Mouse (Mus musculus): Measurements from ENCODE around the gene Atg9a. TPM values are rescaled to one million over a fixed set of nuclear protein-coding genes. Genes with fewer than 3 reads are reported as not detected.
A peak's percentile ranks its signal among the peaks of the same experiment; 100 is the strongest.

Gene Atg9a
- total and polyA plus RNA-seq, 2 experiments: 23.5 to 75.4 TPM

DNA sequence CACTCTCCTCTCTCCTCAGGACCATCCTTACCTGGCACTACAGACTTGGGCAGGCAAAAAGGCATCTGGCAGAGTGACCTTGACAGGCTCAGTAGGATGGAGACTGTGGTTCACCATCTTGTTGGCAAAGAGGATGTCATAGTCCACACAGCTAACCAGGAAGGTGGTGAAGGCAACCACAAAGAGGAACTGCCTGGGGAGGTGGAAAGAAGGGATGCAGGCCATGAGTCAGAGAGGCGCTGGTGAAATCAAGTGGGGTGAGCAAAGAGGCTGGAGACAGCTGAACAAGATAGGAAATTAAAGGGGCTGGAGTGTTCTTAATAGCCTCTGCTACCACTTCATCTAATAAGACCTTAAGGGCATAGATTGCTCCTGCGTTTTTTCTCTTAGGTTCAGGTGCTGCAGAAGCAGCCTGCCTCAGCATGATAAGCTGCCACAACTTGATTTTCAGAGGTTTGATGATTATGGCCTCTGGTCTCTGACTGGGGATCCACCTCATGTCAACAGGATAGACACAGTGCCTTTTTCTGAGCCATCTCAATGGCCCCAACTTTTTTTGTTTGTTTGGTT lies 4.0 kb downstream of the Atg9a start:
- no peak overlapping the region for H3K27ac ChIP-seq (replicated peaks; ENCODE audit: insufficient read depth, low read depth, low read length)
- TF ChIP-seq POLR2A (IDR thresholded peaks at IDR 0.05; ENCODE audit: extremely low read depth, insufficient read depth, low read length) (no peak), CTCF (IDR thresholded peaks at IDR 0.05; ENCODE audit: low read depth, low read length) (no peak)
- WGBS: 89% methylated on average over 2 of the region's 2 CpGs

DNA sequence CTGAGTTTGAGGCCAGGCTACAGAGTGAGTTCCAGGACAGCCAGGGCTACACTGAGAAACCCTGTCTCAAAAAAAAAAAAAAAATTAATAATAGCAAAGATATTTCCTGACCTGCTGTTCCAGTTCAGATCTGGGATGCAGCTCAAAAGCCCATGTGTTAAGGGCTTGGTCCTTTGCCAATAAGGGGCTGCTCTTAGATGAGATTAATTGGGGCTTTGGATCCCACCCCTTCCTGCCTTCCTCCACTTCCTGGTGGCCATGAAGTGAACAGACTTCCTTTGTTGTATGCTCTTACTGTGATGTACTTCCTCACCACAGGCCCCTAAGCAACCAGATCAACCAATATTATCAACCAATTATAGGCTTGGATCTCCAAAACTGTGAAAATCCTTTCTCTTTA lies 4.9 kb downstream of the Atg9a start:
- peaks cover 13% of the 10 kb centered on the region for H3K4me1 ChIP-seq (ENCODE audit: control insufficient read depth, insufficient read depth, low read length)
- peaks cover 30% of the 10 kb centered on the region for H3K36me3 ChIP-seq (ENCODE audit: control insufficient read depth, insufficient read depth, low read length)
- H3K27me3 ChIP-seq (ENCODE audit: control insufficient read depth, insufficient read depth, low read length): no peaks in the 10 kb centered on the region
- H3K4me3 ChIP-seq (ENCODE audit: insufficient read depth, low read depth, low read length): no peak overlapping the region
- H3K79me2 ChIP-seq (ENCODE audit: control insufficient read depth, insufficient read depth, low read length): peaks cover 16% of the 10 kb centered on the region; the same call in 1 of the 2 replicates
- no peak overlapping the region for H3K27ac ChIP-seq (replicated peaks; ENCODE audit: insufficient read depth, low read depth, low read length)
- no peak for DNase-seq (ENCODE audit: extremely low read depth, low read depth, low spot score)
- TF ChIP-seq CTCF (IDR thresholded peaks at IDR 0.05; ENCODE audit: low read depth, low read length): no peak
- TF ChIP-seq POLR2A (IDR thresholded peaks at IDR 0.05; ENCODE audit: extremely low read depth, insufficient read depth, low read length): no peak
- no peak overlapping the region for H3K9ac ChIP-seq (ENCODE audit: low read depth, low read length)

More for the DNA sequence above, 4.0 kb downstream of the Atg9a start:
- no peaks in the 10 kb centered on the region for H3K27me3 ChIP-seq (ENCODE audit: control insufficient read depth, insufficient read depth, low read length)
- no peak overlapping the region for H3K9ac ChIP-seq (ENCODE audit: low read depth, low read length)
- peaks cover 25% of the 10 kb centered on the region for H3K36me3 ChIP-seq (ENCODE audit: control insufficient read depth, insufficient read depth, low read length)
- no peak for DNase-seq (ENCODE audit: extremely low read depth, low read depth, low spot score)
- H3K4me3 ChIP-seq (ENCODE audit: insufficient read depth, low read depth, low read length): no peak overlapping the region
- H3K79me2 ChIP-seq (ENCODE audit: control insufficient read depth, insufficient read depth, low read length): peaks cover 16% of the 10 kb centered on the region; the same call in 1 of the 2 replicates
- H3K4me1 ChIP-seq (ENCODE audit: control insufficient read depth, insufficient read depth, low read length): peaks cover 13% of the 10 kb centered on the region

DNA sequence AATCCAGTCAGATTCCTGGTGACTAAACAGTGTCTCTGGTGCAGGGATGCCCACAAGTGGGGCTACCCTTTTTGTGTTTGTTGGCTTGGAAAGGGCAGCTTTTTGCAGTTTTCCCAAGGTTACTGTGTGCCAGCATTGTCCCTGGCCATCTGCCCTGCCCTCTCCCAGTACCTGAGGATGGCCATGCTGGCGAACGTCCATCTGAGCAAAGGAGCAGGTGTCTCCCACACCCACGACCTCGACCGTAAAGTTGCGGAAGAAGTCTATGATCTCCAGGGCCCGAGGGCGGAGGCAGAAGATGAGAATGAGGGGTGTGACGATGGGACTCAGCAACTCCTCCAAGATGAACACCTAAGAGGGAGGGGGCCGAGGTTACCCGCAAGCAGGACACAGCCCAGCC lies 6.5 kb downstream of the Atg9a start:
- Histone ChIP-seq H3K9ac (ENCODE audit: low read depth, low read length) (no peak overlapping the region), H3K36me3 (ENCODE audit: control insufficient read depth, insufficient read depth, low read length) (peaks cover 32% of the 10 kb centered on the region), H3K79me2 (ENCODE audit: control insufficient read depth, insufficient read depth, low read length) (peaks cover 6% of the 10 kb centered on the region; the same call in 1 of the 2 replicates), H3K4me3 (ENCODE audit: insufficient read depth, low read depth, low read length) (no peak overlapping the region), H3K27me3 (ENCODE audit: control insufficient read depth, insufficient read depth, low read length) (no peaks in the 10 kb centered on the region), H3K4me1 (ENCODE audit: control insufficient read depth, insufficient read depth, low read length) (peaks cover 9% of the 10 kb centered on the region), H3K27ac (replicated peaks; ENCODE audit: insufficient read depth, low read depth, low read length) (no peak overlapping the region)
- DNase-seq (ENCODE audit: extremely low read depth, low read depth, low spot score): no peak
- no peak for TF ChIP-seq CTCF (IDR thresholded peaks at IDR 0.05; ENCODE audit: low read depth, low read length)
- no peak for TF ChIP-seq POLR2A (IDR thresholded peaks at IDR 0.05; ENCODE audit: extremely low read depth, insufficient read depth, low read length)
- 88% methylated on average over 11 of the region's 11 CpGs for WGBS

DNA sequence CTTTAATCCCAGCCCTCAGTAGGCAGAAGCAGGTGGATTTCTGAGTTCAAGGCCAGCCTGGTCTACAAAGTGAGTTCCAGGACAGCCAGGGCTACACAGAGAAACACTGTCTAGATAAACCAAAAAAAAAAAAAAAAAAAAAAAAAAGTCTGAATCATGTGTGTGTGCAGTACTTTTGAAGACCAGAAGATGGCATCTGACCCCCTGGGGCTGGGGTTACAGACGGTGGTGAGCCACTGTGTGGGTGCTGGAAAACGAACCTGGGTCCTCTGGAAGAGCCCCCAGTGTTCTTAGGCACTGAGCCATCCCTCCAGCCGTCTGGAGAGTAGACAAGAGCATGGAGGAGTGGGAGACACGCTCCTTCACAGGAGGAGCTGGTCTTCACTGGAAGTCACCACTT lies 9.8 kb downstream of the Atg9a start:
- no peak for TF ChIP-seq POLR2A (IDR thresholded peaks at IDR 0.05; ENCODE audit: extremely low read depth, insufficient read depth, low read length)
- TF ChIP-seq CTCF (IDR thresholded peaks at IDR 0.05; ENCODE audit: low read depth, low read length): peak; percentile 29; the same call in 1 of the 2 replicates
- WGBS: 74% methylated on average over 4 of the region's 4 CpGs

DNA sequence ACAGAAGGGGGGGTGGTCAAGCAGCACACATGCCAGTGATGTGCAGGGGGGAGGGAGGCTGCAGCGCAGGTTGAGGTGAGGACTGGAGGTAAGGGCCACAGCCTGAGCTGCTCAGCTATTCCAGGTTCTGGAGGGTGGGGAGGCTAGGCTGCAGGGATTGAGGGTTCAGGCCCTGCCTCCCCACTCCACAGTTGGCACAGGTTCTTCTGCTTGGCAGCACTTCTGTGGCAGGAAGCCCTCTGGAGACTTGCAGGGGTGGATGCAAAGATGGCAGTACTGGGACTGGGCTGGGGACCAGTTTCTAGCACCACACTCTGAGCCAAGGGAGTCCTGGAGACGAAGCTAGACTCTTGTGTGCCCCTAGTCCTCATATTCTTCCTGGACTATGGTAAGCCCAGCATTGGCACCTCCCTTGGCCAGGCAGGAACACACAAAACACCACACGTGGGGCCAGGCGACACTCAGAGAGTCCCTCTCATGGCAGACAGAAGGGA lies 10.6 kb downstream of the Atg9a start:
- no peak for DNase-seq (ENCODE audit: extremely low read depth, low read depth, low spot score)
- H3K27me3 ChIP-seq (ENCODE audit: control insufficient read depth, insufficient read depth, low read length): no peaks in the 10 kb centered on the region
- no peak overlapping the region for H3K4me3 ChIP-seq (ENCODE audit: insufficient read depth, low read depth, low read length)
- no peak overlapping the region for H3K27ac ChIP-seq (replicated peaks; ENCODE audit: insufficient read depth, low read depth, low read length)
- H3K9ac ChIP-seq (ENCODE audit: low read depth, low read length): no peak overlapping the region
- H3K4me1 ChIP-seq (ENCODE audit: control insufficient read depth, insufficient read depth, low read length): peaks cover 5% of the 10 kb centered on the region; the same call in 1 of the 2 replicates
- no peaks in the 10 kb centered on the region for H3K79me2 ChIP-seq (ENCODE audit: control insufficient read depth, insufficient read depth, low read length)
- TF ChIP-seq CTCF (IDR thresholded peaks at IDR 0.05; ENCODE audit: low read depth, low read length) (no peak), POLR2A (IDR thresholded peaks at IDR 0.05; ENCODE audit: extremely low read depth, insufficient read depth, low read length) (no peak)
- peaks cover 26% of the 10 kb centered on the region for H3K36me3 ChIP-seq (ENCODE audit: control insufficient read depth, insufficient read depth, low read length)
- 90% methylated on average over 4 of the region's 4 CpGs for WGBS

More for the DNA sequence above, 9.8 kb downstream of the Atg9a start:
- H3K9ac ChIP-seq (ENCODE audit: low read depth, low read length): no peak overlapping the region
- no peak for DNase-seq (ENCODE audit: extremely low read depth, low read depth, low spot score)
- no peaks in the 10 kb centered on the region for H3K27me3 ChIP-seq (ENCODE audit: control insufficient read depth, insufficient read depth, low read length)
- H3K4me1 ChIP-seq (ENCODE audit: control insufficient read depth, insufficient read depth, low read length): peaks cover 5% of the 10 kb centered on the region; the same call in 1 of the 2 replicates
- H3K79me2 ChIP-seq (ENCODE audit: control insufficient read depth, insufficient read depth, low read length): no peaks in the 10 kb centered on the region
- peaks cover 23% of the 10 kb centered on the region for H3K36me3 ChIP-seq (ENCODE audit: control insufficient read depth, insufficient read depth, low read length)
- no peak overlapping the region for H3K4me3 ChIP-seq (ENCODE audit: insufficient read depth, low read depth, low read length)
- no peak overlapping the region for H3K27ac ChIP-seq (replicated peaks; ENCODE audit: insufficient read depth, low read depth, low read length)

DNA sequence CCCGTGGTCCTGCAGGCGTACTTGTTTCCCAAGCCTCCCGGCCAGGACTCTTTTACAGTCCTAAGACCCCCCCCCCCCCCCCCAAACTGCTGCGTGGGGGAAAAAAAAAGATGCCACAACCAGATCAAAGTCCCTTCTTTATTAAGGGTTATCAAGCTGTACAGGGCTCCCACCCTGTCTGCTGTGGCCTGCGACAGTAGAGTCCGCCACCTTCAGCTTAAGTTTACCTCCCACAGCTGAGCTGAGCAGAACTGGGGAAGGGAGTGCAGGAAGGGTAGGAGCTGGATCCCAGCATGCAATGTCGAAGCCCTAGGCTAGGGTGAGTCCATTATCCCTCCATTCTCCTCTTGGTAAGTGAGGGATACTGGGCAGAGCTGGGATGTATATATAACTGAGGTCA lies 11.3 kb downstream of the Atg9a start:
- Histone ChIP-seq H3K27me3 (ENCODE audit: control insufficient read depth, insufficient read depth, low read length) (no peaks in the 10 kb centered on the region), H3K36me3 (ENCODE audit: control insufficient read depth, insufficient read depth, low read length) (peaks cover 29% of the 10 kb centered on the region), H3K4me3 (ENCODE audit: insufficient read depth, low read depth, low read length) (no peak overlapping the region), H3K9ac (ENCODE audit: low read depth, low read length) (no peak overlapping the region), H3K4me1 (ENCODE audit: control insufficient read depth, insufficient read depth, low read length) (peaks cover 5% of the 10 kb centered on the region; the same call in 1 of the 2 replicates), H3K27ac (replicated peaks; ENCODE audit: insufficient read depth, low read depth, low read length) (no peak overlapping the region), H3K79me2 (ENCODE audit: control insufficient read depth, insufficient read depth, low read length) (no peaks in the 10 kb centered on the region)
- WGBS: 41% methylated on average over 7 of the region's 7 CpGs
- DNase-seq (ENCODE audit: extremely low read depth, low read depth, low spot score): no peak
- no peak for TF ChIP-seq CTCF (IDR thresholded peaks at IDR 0.05; ENCODE audit: low read depth, low read length)
- TF ChIP-seq POLR2A (IDR thresholded peaks at IDR 0.05; ENCODE audit: extremely low read depth, insufficient read depth, low read length): no peak
